Comparison of ENCODE assay signal across 26 mouse cellular contexts in genomic region chr16:52532475-52533083, GRCm38 (mm10).
DNase-seq lines count a peak whose midpoint lies in the region; ATAC-seq and TF ChIP-seq lines count a peak whose summit lies in the region.
"Had no signal": no experiment of that assay in that cellular context is flagged by ENCODE, and none has a peak within 500 bp of the region (broad histone marks: within the 10 kb centered on the region; RNA-seq: fewer than 3 reads in every experiment).

No protein-coding gene starts in this region.

- no peak overlapping the region for H3K4me2 ChIP-seq in forebrain, embryonic 14.5 days (ENCODE audit: low read length)
- no peak overlapping the region for H3K4me2 ChIP-seq in forebrain, embryonic 12.5 days
- no peak overlapping the region for H3K4me2 ChIP-seq in kidney, postnatal 0 days (ENCODE audit: low read length)
- H3K4me2 ChIP-seq in midbrain, embryonic 16.5 days (ENCODE audit: low read length) = no peak overlapping the region
- H3K4me2 ChIP-seq in midbrain, embryonic 13.5 days (replicated peaks) = no peak overlapping the region
- H3K4me2 ChIP-seq: heart, embryonic 12.5 days; hindbrain, embryonic 15.5 days; intestine, embryonic 15.5 days; liver, embryonic 12.5 days had no signal

- H3K9me3 ChIP-seq in forebrain, embryonic 14.5 days (replicated peaks; ENCODE audit: control insufficient read depth, low read length) = no peaks in the 10 kb centered on the region
- H3K9me3 ChIP-seq in forebrain, embryonic 12.5 days = no peaks in the 10 kb centered on the region
- H3K9me3 ChIP-seq in kidney, postnatal 0 days (replicated peaks; ENCODE audit: low read length) = no peaks in the 10 kb centered on the region
- H3K9me3 ChIP-seq in midbrain, embryonic 16.5 days (replicated peaks; ENCODE audit: control insufficient read depth, low read length, poor library complexity, severe bottlenecking) = no peaks in the 10 kb centered on the region
- H3K9me3 ChIP-seq in midbrain, embryonic 13.5 days = no peaks in the 10 kb centered on the region
- H3K9me3 ChIP-seq: heart, embryonic 12.5 days; hindbrain, embryonic 15.5 days; intestine, embryonic 15.5 days; liver, embryonic 12.5 days had no signal

- ATAC-seq in forebrain, embryonic 14.5 days = 0 out of 2 replicates have a peak, but pooled peaks have one; percentile 29
- ATAC-seq in forebrain, embryonic 12.5 days (ENCODE audit: low FRiP score) = no peak
- ATAC-seq in kidney, postnatal 0 days (replicated peaks; ENCODE audit: low FRiP score, low read depth) = no peak
- peak; percentile 76 for ATAC-seq in midbrain, embryonic 16.5 days
- ATAC-seq in midbrain, embryonic 13.5 days = no peak
- ATAC-seq: CD4-positive, CD25-positive, alpha-beta regulatory T cell, adult 4 months; intestine, embryonic 15.5 days; liver, embryonic 12.5 days; liver, postnatal 0 days had no signal

- H3K27me3 ChIP-seq in forebrain, embryonic 14.5 days (replicated peaks; ENCODE audit: control insufficient read depth, insufficient read depth, low read length) = no peaks in the 10 kb centered on the region
- H3K27me3 ChIP-seq in forebrain, embryonic 12.5 days = no peaks in the 10 kb centered on the region
- no peaks in the 10 kb centered on the region for H3K27me3 ChIP-seq in kidney, postnatal 0 days (ENCODE audit: insufficient read depth, low read length)
- H3K27me3 ChIP-seq in kidney, adult 2 months (replicated peaks; ENCODE audit: control insufficient read depth, insufficient read depth, low read length) = no peaks in the 10 kb centered on the region
- no peaks in the 10 kb centered on the region for H3K27me3 ChIP-seq in midbrain, embryonic 16.5 days (ENCODE audit: control insufficient read depth, insufficient read depth, low read depth, low read length)
- H3K27me3 ChIP-seq in midbrain, embryonic 13.5 days = no peaks in the 10 kb centered on the region
- H3K27me3 ChIP-seq: heart, embryonic 12.5 days; hindbrain, embryonic 15.5 days; intestine, embryonic 15.5 days; liver, embryonic 12.5 days had no signal

- no peaks in the 10 kb centered on the region for H3K4me1 ChIP-seq in forebrain, embryonic 14.5 days (ENCODE audit: control insufficient read depth, insufficient read depth, low read length)
- H3K4me1 ChIP-seq in forebrain, embryonic 12.5 days = no peaks in the 10 kb centered on the region
- H3K4me1 ChIP-seq in kidney, postnatal 0 days (replicated peaks; ENCODE audit: insufficient read depth, low read length) = no peaks in the 10 kb centered on the region
- H3K4me1 ChIP-seq in kidney, adult 2 months (ENCODE audit: control insufficient read depth, insufficient read depth, low read length) = no peaks in the 10 kb centered on the region
- no peaks in the 10 kb centered on the region for H3K4me1 ChIP-seq in midbrain, embryonic 16.5 days (ENCODE audit: control insufficient read depth, insufficient read depth, low read length)
- no peaks in the 10 kb centered on the region for H3K4me1 ChIP-seq in midbrain, embryonic 13.5 days (replicated peaks)
- H3K4me1 ChIP-seq: heart, embryonic 12.5 days; hindbrain, embryonic 15.5 days; intestine, embryonic 15.5 days; liver, embryonic 12.5 days had no signal

- TF ChIP-seq POLR2A in kidney, adult 2 months (IDR thresholded peaks at IDR 0.05; ENCODE audit: low read depth, low read length) = no peak

- 84% methylated on average over 1 of the region's 1 CpGs for WGBS in forebrain, embryonic 14.5 days
- WGBS in forebrain, embryonic 12.5 days = 86% methylated on average over 1 of the region's 1 CpGs
- WGBS in kidney, postnatal 0 days = 76% methylated on average over 1 of the region's 1 CpGs
- 78% methylated on average over 1 of the region's 1 CpGs for WGBS in kidney, adult 2 months
- WGBS in midbrain, embryonic 16.5 days = 68% methylated on average over 1 of the region's 1 CpGs
- WGBS in midbrain, embryonic 13.5 days = 87% methylated on average over 1 of the region's 1 CpGs

- H3K9ac ChIP-seq in forebrain, embryonic 14.5 days (ENCODE audit: low read length) = no peak overlapping the region
- H3K9ac ChIP-seq in forebrain, embryonic 12.5 days = no peak overlapping the region
- no peak overlapping the region for H3K9ac ChIP-seq in kidney, postnatal 0 days (ENCODE audit: low read depth, low read length)
- no peak overlapping the region for H3K9ac ChIP-seq in midbrain, embryonic 16.5 days (ENCODE audit: low read depth, low read length)
- no peak overlapping the region for H3K9ac ChIP-seq in midbrain, embryonic 13.5 days (replicated peaks)
- H3K9ac ChIP-seq: heart, embryonic 12.5 days; hindbrain, embryonic 15.5 days; intestine, embryonic 15.5 days; liver, embryonic 12.5 days; liver, postnatal 0 days had no signal

- peak; percentile 14 for DNase-seq in forebrain, embryonic 14.5 days (ENCODE audit: low spot score)
- DNase-seq in kidney, postnatal 0 days (ENCODE audit: low spot score) = peak; percentile 7
- no peak for DNase-seq in kidney, adult 2 months
- no peak for DNase-seq in cerebellum, adult 11 months
- DNase-seq: adrenal gland, postnatal 14 days; cerebellum, adult 2 months; cerebellum, postnatal 25 days; heart, adult 2 months; heart, postnatal 4 days; kidney, adult 8-10 months; kidney, postnatal 25 days; liver, postnatal 0 days; lung, postnatal 36 days; right cerebral cortex, adult 18-20 months; spleen, adult 18-20 months; thymus, postnatal 14 days had no signal

- no peak for TF ChIP-seq CTCF in kidney, postnatal 0 days (IDR thresholded peaks at IDR 0.05; ENCODE audit: low read depth)
- TF ChIP-seq CTCF in kidney, adult 2 months (conservative IDR thresholded peaks at IDR 0.05; ENCODE audit: insufficient read depth, insufficient read length, low read depth, low read length) = no peak

- H3K36me3 ChIP-seq in forebrain, embryonic 14.5 days (ENCODE audit: control insufficient read depth, insufficient read depth, low read length) = no peaks in the 10 kb centered on the region
- H3K36me3 ChIP-seq in forebrain, embryonic 12.5 days (replicated peaks) = no peaks in the 10 kb centered on the region
- no peaks in the 10 kb centered on the region for H3K36me3 ChIP-seq in kidney, postnatal 0 days (ENCODE audit: insufficient read depth, low read length)
- no peaks in the 10 kb centered on the region for H3K36me3 ChIP-seq in kidney, adult 2 months (ENCODE audit: control insufficient read depth, insufficient read depth, low read length)
- no peaks in the 10 kb centered on the region for H3K36me3 ChIP-seq in midbrain, embryonic 16.5 days (ENCODE audit: control insufficient read depth, insufficient read depth, low read length)
- H3K36me3 ChIP-seq in midbrain, embryonic 13.5 days = no peaks in the 10 kb centered on the region
- H3K36me3 ChIP-seq: heart, embryonic 12.5 days; hindbrain, embryonic 15.5 days; intestine, embryonic 15.5 days; liver, embryonic 12.5 days had no signal

- H3K4me3 ChIP-seq in forebrain, embryonic 14.5 days (ENCODE audit: low read depth, low read length) = no peak overlapping the region
- H3K4me3 ChIP-seq in forebrain, embryonic 12.5 days (replicated peaks) = no peak overlapping the region
- no peak overlapping the region for H3K4me3 ChIP-seq in kidney, postnatal 0 days (replicated peaks; ENCODE audit: low read depth, low read length)
- H3K4me3 ChIP-seq in kidney, adult 2 months (ENCODE audit: insufficient read depth, low read depth, low read length) = no peak overlapping the region
- H3K4me3 ChIP-seq in midbrain, embryonic 16.5 days (ENCODE audit: low read depth, low read length) = no peak overlapping the region
- H3K4me3 ChIP-seq in midbrain, embryonic 13.5 days (replicated peaks) = no peak overlapping the region
- H3K4me3 ChIP-seq: heart, adult 2 months; heart, embryonic 12.5 days; hindbrain, embryonic 15.5 days; intestine, embryonic 15.5 days; layer of hippocampus, adult 2 months; left cerebral cortex, adult 2 months; liver, embryonic 12.5 days had no signal

- H3K27ac ChIP-seq in forebrain, embryonic 14.5 days (ENCODE audit: low read depth, low read length) = no peak overlapping the region
- H3K27ac ChIP-seq in forebrain, embryonic 12.5 days = no peak overlapping the region
- no peak overlapping the region for H3K27ac ChIP-seq in kidney, postnatal 0 days
- no peak overlapping the region for H3K27ac ChIP-seq in kidney, adult 2 months (ENCODE audit: insufficient read depth, low read depth, low read length)
- H3K27ac ChIP-seq in midbrain, embryonic 16.5 days (ENCODE audit: low read length) = no peak overlapping the region
- no peak overlapping the region for H3K27ac ChIP-seq in midbrain, embryonic 13.5 days
- H3K27ac ChIP-seq: heart, adult 2 months; hindbrain, embryonic 15.5 days; intestine, embryonic 15.5 days; layer of hippocampus, adult 2 months; left cerebral cortex, adult 2 months; liver, embryonic 12.5 days had no signal

Comparison
In these comparisons a context has a peak if more than half of its experiments do, and no peak if none do; other contexts are left out.
1. ATAC-seq: peak in forebrain, embryonic 14.5 days (single experiment) and midbrain, embryonic 16.5 days (single experiment); none in forebrain, embryonic 12.5 days (single experiment), kidney, postnatal 0 days (single experiment) and midbrain, embryonic 13.5 days (single experiment).
2. DNase-seq: peak in forebrain, embryonic 14.5 days (single experiment) and kidney, postnatal 0 days (single experiment); none in kidney, adult 2 months (single experiment) and cerebellum, adult 11 months (single experiment).